Mouse (Mus musculus): ENCODE data around the gene Tmem140.

Tmem140 gene

DNA sequence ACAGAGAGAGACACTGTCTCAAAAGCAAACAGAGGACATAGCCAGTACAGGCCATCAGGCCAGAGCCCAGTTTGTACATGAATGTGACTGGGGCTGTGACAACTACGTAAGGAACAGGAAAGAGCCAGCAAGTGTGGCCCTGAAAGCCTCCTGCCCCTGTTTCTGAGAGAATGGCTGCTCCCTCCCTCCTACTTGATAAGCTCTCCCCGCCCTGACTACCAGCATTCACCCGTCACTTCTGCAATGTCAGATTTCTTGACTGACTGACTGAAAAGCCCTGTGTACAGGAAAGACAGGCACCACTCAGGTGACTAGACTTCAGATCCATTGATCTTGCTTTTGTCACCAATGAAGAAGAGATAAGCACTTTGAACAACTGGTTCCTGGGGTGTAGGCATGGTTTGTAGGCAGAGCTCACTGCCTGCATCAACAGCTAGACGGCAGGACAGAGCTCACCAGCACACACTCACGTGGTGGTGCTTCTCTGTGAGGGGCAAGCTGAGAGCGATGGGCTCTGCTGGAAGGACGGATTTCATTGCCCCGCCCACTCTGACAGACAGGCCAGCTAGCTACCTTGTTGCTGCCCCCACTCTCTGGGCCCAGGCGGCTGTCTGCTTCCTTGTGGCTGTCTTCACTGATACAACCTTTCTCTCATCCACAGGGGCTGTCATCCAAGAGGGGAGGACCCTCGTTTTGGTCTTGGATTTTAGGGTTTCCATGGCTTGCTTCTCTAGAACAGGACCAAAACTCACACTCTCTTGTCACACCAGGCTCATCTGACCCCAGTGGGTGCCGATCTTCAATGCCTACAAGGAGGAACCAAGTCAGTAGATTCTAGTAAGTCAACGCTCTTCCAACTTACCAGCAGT, 13.3 kb downstream of the Tmem140 start:
- no peak for DNase-seq

GRCm38 (mm10) chr6:34876835-34877156, 13.8 kb downstream of the Tmem140 start:
- DNase-seq = no peak

GRCm38 (mm10) chr6:34877509-34878321, 14.8 kb downstream of the Tmem140 start, which contains the start of gene Cyren:
Cyren (minus strand) TSS chr6:34878060.
- peak; percentile 97 for DNase-seq

DNA sequence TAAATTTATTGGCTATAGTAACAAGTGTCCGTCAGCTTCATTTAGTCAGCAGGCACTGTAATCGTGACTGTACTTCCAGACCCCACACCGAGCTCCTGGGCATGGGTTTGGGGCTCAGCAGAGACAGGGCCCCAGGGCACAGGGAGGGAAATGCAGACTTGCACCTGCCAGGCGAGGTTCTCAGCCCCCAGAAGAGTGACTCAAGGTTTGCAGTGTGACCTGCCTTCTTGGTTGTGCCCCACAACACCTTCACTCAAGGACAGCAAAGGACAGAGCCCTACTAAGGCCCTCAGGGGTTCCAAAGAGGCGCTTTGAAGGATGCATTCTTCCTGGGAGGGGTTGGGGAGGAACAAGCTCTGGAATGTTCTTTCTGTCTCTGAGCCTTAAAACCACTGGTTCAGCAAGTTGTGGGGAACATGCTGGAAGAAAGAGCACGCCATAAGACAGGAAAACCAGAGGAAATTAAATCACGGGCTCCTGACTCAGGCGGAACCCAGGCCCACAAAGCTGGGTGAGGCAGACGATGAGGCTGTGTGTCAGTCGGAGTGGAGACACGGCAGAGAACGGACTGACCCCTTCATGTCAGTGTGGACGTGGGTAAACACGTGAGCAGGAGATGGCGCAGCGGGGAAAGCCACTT, 16.3 kb downstream of the Tmem140 start:
- DNase-seq = no peak

DNA sequence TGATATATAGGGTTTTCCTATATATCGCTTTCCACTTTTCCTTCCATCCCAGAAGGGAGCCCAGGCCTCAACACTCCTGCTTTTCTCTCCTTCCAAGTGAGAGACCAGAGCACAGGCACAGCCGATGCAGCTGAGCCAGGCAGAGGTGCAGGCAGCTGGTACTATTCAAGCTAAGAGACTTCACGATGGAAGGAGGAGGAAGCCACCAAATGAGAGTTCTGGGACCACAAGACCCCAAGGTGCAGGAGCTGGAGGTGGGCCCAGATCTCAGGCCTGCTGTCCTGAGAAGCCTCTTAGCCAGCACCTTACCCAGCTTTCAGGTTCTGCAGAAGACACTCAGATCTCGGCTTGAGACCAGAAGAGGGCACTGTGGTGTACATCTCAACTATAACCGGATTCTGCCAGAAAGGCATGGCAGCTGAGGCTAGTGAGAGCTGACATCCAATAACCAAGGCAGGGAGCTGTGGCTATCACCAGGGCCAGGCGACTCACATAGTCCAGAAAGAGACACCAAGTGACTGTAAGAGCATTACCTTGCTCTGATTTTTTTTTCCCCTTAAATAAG, 17.0 kb downstream of the Tmem140 start:
- peak; percentile 68 for DNase-seq

DNA sequence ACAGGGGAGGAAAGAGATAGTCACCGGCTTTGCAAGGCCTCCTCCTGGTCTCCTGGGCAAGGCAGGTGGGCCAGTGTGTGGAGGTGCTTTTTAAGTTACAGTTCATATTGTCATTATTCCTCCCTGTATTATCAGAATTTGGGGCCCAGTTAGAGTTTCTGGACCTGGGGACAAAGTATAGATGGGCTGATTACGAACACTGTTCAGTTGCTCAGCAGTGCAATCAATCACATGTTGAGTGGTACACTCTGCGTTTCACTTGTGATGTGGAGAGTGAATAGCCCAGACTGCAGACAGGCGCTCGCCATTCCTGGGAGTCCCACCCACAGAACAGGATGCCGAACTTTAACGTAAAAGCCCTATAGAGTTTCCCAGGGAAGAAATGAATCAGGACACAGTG, 21.8 kb downstream of the Tmem140 start:
- no peak for DNase-seq

- no peak for DNase-seq
Measured at GRCm38 (mm10) chr6:34887131-34887850, 24.3 kb downstream of the Tmem140 start.

- no peak for DNase-seq
Measured at GRCm38 (mm10) chr6:34889185-34889584, 26.2 kb downstream of the Tmem140 start.

DNA sequence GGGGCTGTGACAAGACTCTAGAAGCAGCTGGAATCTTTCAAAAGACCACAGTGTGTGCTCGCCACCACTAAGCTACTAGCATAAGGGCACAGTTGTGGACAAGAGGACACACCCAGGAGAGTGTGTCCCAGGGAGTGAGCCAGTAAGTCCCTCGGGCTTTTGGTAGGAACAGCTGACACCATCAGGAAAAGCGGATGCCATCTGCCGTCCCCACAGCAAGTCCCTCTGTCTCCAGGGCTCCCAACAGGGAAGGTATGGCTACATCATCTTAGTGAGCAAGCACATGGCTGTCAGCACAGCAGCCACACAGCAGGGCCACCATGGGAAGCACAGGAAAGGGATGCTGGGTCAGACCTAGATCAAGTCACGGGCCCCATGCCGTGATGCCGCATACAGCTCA, 32.6 kb downstream of the Tmem140 start:
- DNase-seq = no peak

DNA sequence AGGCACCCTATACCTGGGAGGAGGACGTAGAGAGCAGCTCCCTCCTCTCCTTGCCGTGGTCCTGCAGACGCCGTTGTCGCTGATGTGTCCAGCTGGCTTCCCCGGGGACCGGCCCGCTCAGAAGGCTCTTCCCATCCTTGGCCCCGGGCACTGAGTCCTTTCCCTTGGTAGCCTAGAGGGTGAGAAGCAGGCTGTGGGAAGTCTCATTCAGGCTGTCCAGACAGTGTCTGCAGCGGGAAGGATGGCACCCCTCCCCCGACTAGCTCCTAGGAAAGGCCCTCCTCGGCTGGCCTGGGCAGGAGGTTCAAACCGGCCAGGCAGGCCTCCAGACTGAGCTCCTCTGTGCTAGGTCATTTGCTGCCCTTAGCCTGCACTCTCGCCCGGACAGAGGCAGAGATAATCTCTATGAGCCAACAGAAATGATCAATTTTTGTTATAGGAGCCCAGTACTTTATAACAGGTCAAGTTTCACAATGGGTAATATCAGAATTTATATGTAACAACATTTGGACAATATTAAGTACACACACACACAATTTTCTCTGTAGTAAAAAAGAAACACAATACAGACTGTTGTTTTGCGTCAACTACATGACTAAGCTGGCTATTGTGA, 33.3 kb downstream of the Tmem140 start:
- DNase-seq = no peak

- DNase-seq = peak; percentile 71
Measured at GRCm38 (mm10) chr6:34899127-34899526, 36.2 kb downstream of the Tmem140 start.

- no peak for DNase-seq
Measured at GRCm38 (mm10) chr6:34900990-34901389, 38.0 kb downstream of the Tmem140 start.

- no peak for DNase-seq
Measured at GRCm38 (mm10) chr6:34901911-34902444, 39.0 kb downstream of the Tmem140 start.

GRCm38 (mm10) chr6:34902578-34902977, 39.6 kb downstream of the Tmem140 start:
- DNase-seq = peak; percentile 33

- no peak for DNase-seq
Measured at GRCm38 (mm10) chr6:34903441-34903840, 40.5 kb downstream of the Tmem140 start.

GRCm38 (mm10) chr6:34903851-34904250, 40.9 kb downstream of the Tmem140 start:
- DNase-seq = no peak

- no peak for DNase-seq
Measured at GRCm38 (mm10) chr6:34904361-34904760, 41.4 kb downstream of the Tmem140 start.

- no peak for DNase-seq
Measured at GRCm38 (mm10) chr6:34906125-34906524, 43.2 kb downstream of the Tmem140 start.

- peak; percentile 82 for DNase-seq
Measured at GRCm38 (mm10) chr6:34906661-34907060, 43.7 kb downstream of the Tmem140 start.

DNA sequence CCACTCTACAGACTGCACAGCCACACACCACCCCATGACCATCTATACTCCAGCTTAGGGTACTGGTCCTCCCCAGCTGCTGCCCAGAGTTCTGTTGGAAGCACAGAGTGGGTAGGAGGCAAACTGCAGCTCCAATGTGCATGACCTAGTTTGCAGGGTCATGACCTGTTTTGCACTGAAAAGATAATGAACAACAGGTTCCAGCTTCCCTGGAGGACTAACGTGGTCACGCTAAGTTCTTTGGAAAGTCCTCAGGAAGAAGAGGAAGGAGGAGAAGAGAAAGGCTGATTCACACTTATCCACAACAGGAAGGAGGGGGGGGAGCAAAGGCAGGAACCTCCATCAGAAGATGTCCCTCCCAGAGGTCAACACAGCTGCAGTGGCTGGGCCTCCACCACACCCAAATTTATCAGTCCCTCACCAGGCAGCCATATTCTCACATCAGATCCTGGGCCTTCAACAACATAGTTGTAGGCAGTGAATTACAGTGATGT, 44.2 kb downstream of the Tmem140 start:
- DNase-seq = peak; percentile 50

GRCm38 (mm10) chr6:34907696-34908260, 44.8 kb downstream of the Tmem140 start:
- DNase-seq = no peak

All from kidney, postnatal 14 days (tissue).